In genomic region chr16:10147401-10147800, GRCm38 (mm10) we compare ENCODE assay signal across 22 mouse cellular contexts. TPM values are rescaled to one million over a fixed set of nuclear protein-coding genes. Genes with fewer than 3 reads are reported as not detected.
DNase-seq lines count a peak whose midpoint lies in the region; ATAC-seq and TF ChIP-seq lines count a peak whose summit lies in the region.
"Had no signal": no experiment of that assay in that cellular context is flagged by ENCODE, and none has a peak within 500 bp of the region (broad histone marks: within the 10 kb centered on the region; RNA-seq: fewer than 3 reads in every experiment).

No protein-coding gene starts in this region.

- POLR2A ChIA-PET in Patski (lab: Charles Lee): no interaction called here

- peak; percentile 14 for DNase-seq in ES-CJ7 (ENCODE audit: low read depth, low spot score)
- DNase-seq in Patski (ENCODE audit: low read depth, low spot score): peak; percentile 0
- DNase-seq in ZHBTc4 (ENCODE audit: low read depth, low spot score): peak; percentile 7
- no peak for DNase-seq in right cerebral cortex, postnatal 10 days (ENCODE audit: low spot score in 2 of 2)
- DNase-seq: adrenal gland, adult 2 months; adrenal gland, postnatal 10 days; adrenal gland, postnatal 25 days; cerebellum, adult 11 months; cerebellum, adult 18-20 months; cerebellum, adult 8-10 months; cerebellum, postnatal 10 days; cerebellum, postnatal 25 days had no signal

- TF ChIP-seq CTCF in Patski (IDR thresholded peaks at IDR 0.05): no peak

- H3K27me3 ChIP-seq in Patski: no peaks in the 10 kb centered on the region
- H3K27me3 ChIP-seq: embryonic facial prominence, embryonic 12.5 days; forebrain, embryonic 12.5 days had no signal

- no peak for ATAC-seq in Patski
- ATAC-seq in erythroid progenitor cell, adult 5-6 weeks (replicated peaks; ENCODE audit: low FRiP score, poor library complexity, severe bottlenecking): no peak
- ATAC-seq: forebrain, embryonic 14.5 days; forebrain, embryonic 16.5 days had no signal

- CTCF ChIA-PET in Patski (lab: Charles Lee): no interaction called here

- in situ Hi-C loops in Patski (cut with MboI; ENCODE audit: low pct_unique_long_range_greater_than_20kb): no loop called here

RNA-seq across cellular contexts. Expression of gene Rpl39l, which starts 22.6 kb away (rescaled TPM):
- not detected for polyA plus RNA-seq in Patski (2021)
- total RNA-seq in erythroid progenitor cell, adult 5-6 weeks (2015; ENCODE audit: low replicate concordance): 8.4 TPM in 1 of 2 replicates, not detected in the other
- total RNA-seq in erythroid progenitor cell, adult 5-6 weeks (2017; ENCODE audit: low replicate concordance): not detected in 2 replicates
- total RNA-seq: adrenal gland, adult 2 months; adrenal gland, postnatal 10 days; adrenal gland, postnatal 25 days; adrenal gland, postnatal 4 days had no signal
- polyA plus RNA-seq: adrenal gland, adult 2 months; embryonic facial prominence, embryonic 10.5 days; forebrain, embryonic 10.5 days; forebrain, embryonic 14.5 days; forebrain, embryonic 16.5 days; G1E had no signal

RNA-seq across cellular contexts. Expression of gene Atf7ip2, which starts 45.1 kb away (rescaled TPM):
- polyA plus RNA-seq in Patski (2021): not detected
- not detected in 2 replicates for total RNA-seq in erythroid progenitor cell, adult 5-6 weeks (2015; ENCODE audit: low replicate concordance)
- not detected in 2 replicates for total RNA-seq in erythroid progenitor cell, adult 5-6 weeks (2017; ENCODE audit: low replicate concordance)
- total RNA-seq: G1E had no signal
- polyA plus RNA-seq: frontal cortex, adult 2 months; G1E had no signal

Comparison
In these comparisons a context has a peak if more than half of its experiments do, and no peak if none do; other contexts are left out.
1. DNase-seq: peak in ES-CJ7 (single experiment), Patski (single experiment) and ZHBTc4 (single experiment); none in right cerebral cortex, postnatal 10 days (0 of 2).